Comparison of ENCODE assay signal across 20 mouse cellular contexts in genomic region chr7:99425706-99426105, GRCm38 (mm10). TPM values are rescaled to one million over a fixed set of nuclear protein-coding genes. Genes with fewer than 3 reads are reported as not detected.
A peak's percentile ranks its signal among the peaks of the same experiment; 100 is the strongest.
DNase-seq lines count a peak whose midpoint lies in the region; ATAC-seq and TF ChIP-seq lines count a peak whose summit lies in the region.
"Had no signal": no experiment of that assay in that cellular context is flagged by ENCODE, and none has a peak within 500 bp of the region (broad histone marks: within the 10 kb centered on the region; RNA-seq: fewer than 3 reads in every experiment).

No protein-coding gene starts in this region.

- H3K27me3 ChIP-seq in hindbrain, embryonic 13.5 days: no peaks in the 10 kb centered on the region
- no peaks in the 10 kb centered on the region for H3K27me3 ChIP-seq in hindbrain, postnatal 0 days (ENCODE audit: insufficient read depth, low read length)
- no peaks in the 10 kb centered on the region for H3K27me3 ChIP-seq in neural tube, embryonic 13.5 days
- H3K27me3 ChIP-seq in neural tube, embryonic 15.5 days (replicated peaks): no peaks in the 10 kb centered on the region
- H3K27me3 ChIP-seq: heart, embryonic 15.5 days; liver, embryonic 15.5 days had no signal

- no peak for ATAC-seq in hindbrain, embryonic 13.5 days (ENCODE audit: low FRiP score)
- ATAC-seq in hindbrain, postnatal 0 days: no peak
- no peak for ATAC-seq in neural tube, embryonic 13.5 days (ENCODE audit: low read depth)
- ATAC-seq in neural tube, embryonic 15.5 days (ENCODE audit: low FRiP score): no peak
- ATAC-seq: activated CD4-positive, CD25-positive, alpha-beta regulatory T cell, adult 4 months; CD4-positive, CD25-positive, alpha-beta regulatory T cell, adult 4 months; lung, postnatal 0 days had no signal

- TF ChIP-seq CTCF in hindbrain, postnatal 0 days (IDR thresholded peaks at IDR 0.05; ENCODE audit: low read depth): no peak

- 78% methylated on average over 4 of the region's 4 CpGs for WGBS in hindbrain, embryonic 13.5 days
- WGBS in hindbrain, postnatal 0 days: 78% methylated on average over 4 of the region's 4 CpGs
- 87% methylated on average over 4 of the region's 4 CpGs for WGBS in neural tube, embryonic 13.5 days
- WGBS in neural tube, embryonic 15.5 days: 88% methylated on average over 4 of the region's 4 CpGs

- no peak overlapping the region for H3K4me3 ChIP-seq in hindbrain, embryonic 13.5 days
- H3K4me3 ChIP-seq in hindbrain, postnatal 0 days (ENCODE audit: low read length): no peak overlapping the region
- no peak overlapping the region for H3K4me3 ChIP-seq in neural tube, embryonic 13.5 days
- no peak overlapping the region for H3K4me3 ChIP-seq in neural tube, embryonic 15.5 days (replicated peaks)
- H3K4me3 ChIP-seq: heart, embryonic 15.5 days; layer of hippocampus, adult 2 months; liver, embryonic 15.5 days had no signal

- no peak overlapping the region for H3K4me2 ChIP-seq in hindbrain, embryonic 13.5 days
- H3K4me2 ChIP-seq in hindbrain, postnatal 0 days (ENCODE audit: low read depth, low read length): no peak overlapping the region
- no peak overlapping the region for H3K4me2 ChIP-seq in neural tube, embryonic 13.5 days
- no peak overlapping the region for H3K4me2 ChIP-seq in neural tube, embryonic 15.5 days
- H3K4me2 ChIP-seq: heart, embryonic 15.5 days; liver, embryonic 15.5 days had no signal

- H3K4me1 ChIP-seq in hindbrain, embryonic 13.5 days (replicated peaks): peaks cover 50% of the 10 kb centered on the region
- peaks cover 3% of the 10 kb centered on the region for H3K4me1 ChIP-seq in hindbrain, postnatal 0 days (ENCODE audit: insufficient read depth, low read length)
- H3K4me1 ChIP-seq in neural tube, embryonic 13.5 days (replicated peaks): peaks cover 64% of the 10 kb centered on the region
- peaks cover 50% of the 10 kb centered on the region for H3K4me1 ChIP-seq in neural tube, embryonic 15.5 days

- H3K36me3 ChIP-seq in hindbrain, embryonic 13.5 days: peaks cover 34% of the 10 kb centered on the region
- no peaks in the 10 kb centered on the region for H3K36me3 ChIP-seq in hindbrain, postnatal 0 days (ENCODE audit: insufficient read depth, low read length)
- peaks cover 24% of the 10 kb centered on the region for H3K36me3 ChIP-seq in neural tube, embryonic 13.5 days
- H3K36me3 ChIP-seq in neural tube, embryonic 15.5 days: 0 out of 2 replicates have a peak, but pooled peaks cover 5% of the 10 kb centered on the region
- H3K36me3 ChIP-seq: G1E; liver, embryonic 15.5 days had no signal

- H3K9me3 ChIP-seq in hindbrain, embryonic 13.5 days: no peaks in the 10 kb centered on the region
- no peaks in the 10 kb centered on the region for H3K9me3 ChIP-seq in hindbrain, postnatal 0 days (ENCODE audit: low read length)
- H3K9me3 ChIP-seq in neural tube, embryonic 13.5 days: no peaks in the 10 kb centered on the region
- no peaks in the 10 kb centered on the region for H3K9me3 ChIP-seq in neural tube, embryonic 15.5 days (replicated peaks)
- H3K9me3 ChIP-seq: G1E; heart, embryonic 15.5 days; liver, embryonic 15.5 days had no signal

- peak; percentile 31 for DNase-seq in adrenal gland, postnatal 25 days
- DNase-seq in adrenal gland, postnatal 4 days (ENCODE audit: low spot score in 2 of 2): no peak
- DNase-seq in hindbrain, postnatal 0 days (ENCODE audit: low spot score): no peak
- DNase-seq in thymus, postnatal 4 days: no peak
- DNase-seq: cerebellum, adult 9-11 months; gastrocnemius, postnatal 14 days; heart, adult 18-20 months; heart, postnatal 4 days; layer of hippocampus, postnatal 36 days; right cerebral cortex, postnatal 4 days had no signal

- H3K27ac ChIP-seq in hindbrain, embryonic 13.5 days: peak overlapping the region; percentile 35; the same call in 1 of the 2 replicates
- no peak overlapping the region for H3K27ac ChIP-seq in hindbrain, postnatal 0 days
- peak overlapping the region; percentile 79 for H3K27ac ChIP-seq in neural tube, embryonic 13.5 days (replicated peaks)
- H3K27ac ChIP-seq in neural tube, embryonic 15.5 days (replicated peaks): no peak overlapping the region
- H3K27ac ChIP-seq: layer of hippocampus, adult 2 months; liver, embryonic 15.5 days had no signal

- peak overlapping the region; percentile 2; the same call in 1 of the 2 replicates for H3K9ac ChIP-seq in hindbrain, embryonic 13.5 days
- H3K9ac ChIP-seq in hindbrain, postnatal 0 days (replicated peaks; ENCODE audit: low read length): no peak overlapping the region
- no peak overlapping the region for H3K9ac ChIP-seq in neural tube, embryonic 13.5 days
- no peak overlapping the region for H3K9ac ChIP-seq in neural tube, embryonic 15.5 days (replicated peaks)
- H3K9ac ChIP-seq: heart, embryonic 15.5 days; liver, embryonic 15.5 days had no signal

RNA-seq across cellular contexts. Expression of gene Klhl35, which starts 40.1 kb away (rescaled TPM):
- total RNA-seq in adrenal gland, postnatal 25 days (2021): 0.43 and 1.5 TPM in 2 replicates
- total RNA-seq in adrenal gland, postnatal 4 days (2021): 1 to 10 TPM; 2.1 to 3.6 TPM
- polyA plus RNA-seq in hindbrain, embryonic 13.5 days (2015; fragmentation: Nextera tagmentation; extraction: Ambion mirVana): 7.4 and 12.2 TPM in 2 replicates
- total RNA-seq in hindbrain, postnatal 0 days (2014; rRNA removed): 2.3 and 3.3 TPM in 2 replicates
- 2.3 TPM in 2 replicates for polyA plus RNA-seq in hindbrain, postnatal 0 days (2015; fragmentation: Nextera tagmentation; extraction: Ambion mirVana)
- 13.4 and 16.9 TPM in 2 replicates for polyA plus RNA-seq in neural tube, embryonic 13.5 days (2015; fragmentation: Nextera tagmentation; extraction: Ambion mirVana)
- 1.7 and 2.2 TPM in 2 replicates for polyA plus RNA-seq in neural tube, embryonic 15.5 days (2015; fragmentation: Nextera tagmentation; extraction: Ambion mirVana)
- total RNA-seq: G1E; heart, adult 18-20 months had no signal
- polyA plus RNA-seq: activated CD4-positive, CD25-positive, alpha-beta regulatory T cell, adult 4 months; CD4-positive, CD25-positive, alpha-beta regulatory T cell, adult 4 months; G1E had no signal

RNA-seq across cellular contexts. Expression of gene Gdpd5, which starts 44.5 kb away (rescaled TPM):
- total RNA-seq in adrenal gland, postnatal 25 days (2021): 4.9 and 9.9 TPM in 2 replicates
- total RNA-seq in adrenal gland, postnatal 4 days (2021): 10 to 100 TPM; 18.4 to 23.4 TPM
- 53.2 and 55.3 TPM in 2 replicates for polyA plus RNA-seq in hindbrain, embryonic 13.5 days (2015; fragmentation: Nextera tagmentation; extraction: Ambion mirVana)
- total RNA-seq in hindbrain, postnatal 0 days (2014; rRNA removed): 40.5 and 47.6 TPM in 2 replicates
- polyA plus RNA-seq in hindbrain, postnatal 0 days (2015; fragmentation: Nextera tagmentation; extraction: Ambion mirVana): 26.7 and 26.8 TPM in 2 replicates
- polyA plus RNA-seq in neural tube, embryonic 13.5 days (2015; fragmentation: Nextera tagmentation; extraction: Ambion mirVana): 53.0 and 59.8 TPM in 2 replicates
- polyA plus RNA-seq in neural tube, embryonic 15.5 days (2015; fragmentation: Nextera tagmentation; extraction: Ambion mirVana): 41.2 and 45.7 TPM in 2 replicates

RNA-seq across cellular contexts. Expression of gene Rps3, which starts 57.8 kb away (rescaled TPM):
- 552 and 603 TPM in 2 replicates for total RNA-seq in adrenal gland, postnatal 25 days (2021)
- 100 to 1,000 TPM; 720 TPM for total RNA-seq in adrenal gland, postnatal 4 days (2021)
- 523 and 532 TPM in 2 replicates for polyA plus RNA-seq in hindbrain, embryonic 13.5 days (2015; fragmentation: Nextera tagmentation; extraction: Ambion mirVana)
- 526 and 754 TPM in 2 replicates for total RNA-seq in hindbrain, postnatal 0 days (2014; rRNA removed)
- 456 and 459 TPM in 2 replicates for polyA plus RNA-seq in hindbrain, postnatal 0 days (2015; fragmentation: Nextera tagmentation; extraction: Ambion mirVana)
- 514 and 540 TPM in 2 replicates for polyA plus RNA-seq in neural tube, embryonic 13.5 days (2015; fragmentation: Nextera tagmentation; extraction: Ambion mirVana)
- 412 and 499 TPM in 2 replicates for polyA plus RNA-seq in neural tube, embryonic 15.5 days (2015; fragmentation: Nextera tagmentation; extraction: Ambion mirVana)

Comparison
In these comparisons a context has a peak if more than half of its experiments do, and no peak if none do; other contexts are left out.
1. H3K27ac ChIP-seq: peak in hindbrain, embryonic 13.5 days (single experiment) and neural tube, embryonic 13.5 days (single experiment); none in hindbrain, postnatal 0 days (single experiment) and neural tube, embryonic 15.5 days (single experiment).